Mouse (Mus musculus) liver, embryonic 14.5 days (tissue): Measurements from ENCODE around the gene Eri3. TPM values are rescaled to one million over a fixed set of nuclear protein-coding genes. Genes with fewer than 3 reads are reported as not detected.

Experiments
- ATAC-seq: fragments of 200-750 bp; cut with Nextera tagmentation; 2 replicates; pipeline ENCODE4 v1.8.0; 2017; ENCODE audit warnings: moderate number of reproducible peaks, mild to moderate bottlenecking, moderate library complexity; ENCODE audit not compliant: insufficient read depth
- DNase-seq, 3 experiments: peaks; one replicate each; pipeline ENCODE4 v3.0.0-alpha.2; 2012 to 2013; ENCODE audit warnings: low read depth in 3 of 3, low spot score in 3 of 3
- H3K27ac ChIP-seq: fragments of 300-500 bp; sonication (generic); 2 replicates; pipeline ENCODE4 v1.5.1; 2014; ENCODE audit warnings: moderate library complexity, mild to moderate bottlenecking, control low read depth, inconsistent platforms
- H3K27me3 ChIP-seq: fragments of 300-500 bp; sonication (generic); 2 replicates; pipeline ENCODE4 v1.6.1; 2014; ENCODE audit warnings: mild to moderate bottlenecking, low read length, moderate library complexity; ENCODE audit not compliant: control insufficient read depth, insufficient read depth
- H3K36me3 ChIP-seq: fragments of 300-500 bp; sonication (generic); replicated peaks from 2 replicates; pipeline ENCODE4 v1.6.1; 2014; ENCODE audit warnings: low read depth; ENCODE audit not compliant: control insufficient read depth, insufficient read depth
- H3K4me1 ChIP-seq, 2 experiments: fragments of 200-500 bp in 1 of 2; fragments of 300-500 bp in 1 of 2; sonication (generic) in 1 of 2; replicated peaks; 2 replicates each; pipeline ENCODE4 v1.6.1; 2012 to 2014; ENCODE audit warnings: antibody characterized with exemption in 1 of 2, inconsistent platforms in 1 of 2, low read length in 1 of 2; ENCODE audit not compliant: control insufficient read depth in 2 of 2, insufficient read depth in 2 of 2
- H3K4me2 ChIP-seq: fragments of 300-500 bp; sonication (generic); 2 replicates; pipeline ENCODE4 v1.6.1; 2014; ENCODE audit warnings: low read depth, mild to moderate bottlenecking, control low read depth, moderate library complexity
- H3K4me3 ChIP-seq, 2 experiments: fragments of 200-500 bp in 1 of 2; fragments of 300-500 bp in 1 of 2; sonication (generic) in 1 of 2; 2 replicates each; pipeline ENCODE4 v1.5.1; 2012 to 2014; ENCODE audit warnings: low read depth in 2 of 2, low read length in 2 of 2, mild to moderate bottlenecking in 2 of 2, control low read depth in 1 of 2, inconsistent platforms in 1 of 2, moderate library complexity in 1 of 2; ENCODE audit not compliant: insufficient read depth in 1 of 2
- H3K9ac ChIP-seq: fragments of 300-500 bp; sonication (generic); replicated peaks from 2 replicates; pipeline ENCODE4 v1.6.1; 2014; ENCODE audit warnings: mild to moderate bottlenecking, control low read depth, moderate library complexity
- H3K9me3 ChIP-seq: fragments of 300-500 bp; sonication (generic); 2 replicates; pipeline ENCODE4 v1.6.1; 2016; ENCODE audit warnings: low read length, mixed read lengths; ENCODE audit not compliant: control insufficient read depth
- CTCF ChIP-seq: IDR thresholded peaks from 2 replicates; pipeline ENCODE4 v1.5.1; 2016; ENCODE audit warnings: antibody characterized with exemption, low read depth, control low read depth
- EP300 ChIP-seq: IDR thresholded peaks from 2 replicates; pipeline ENCODE4 v1.6.1; 2016; ENCODE audit warnings: antibody characterized with exemption, low read depth
- WGBS: fragments of 180-500 bp; shearing (Covaris S2); extraction: QIAGEN DNeasy Blood & Tissue Kit; methylation state at CpG from one replicate; pipeline ENCODE4 v1.1.7; 2014; ENCODE audit not compliant: insufficient replicate concordance; 5-methylcytosine and 5-hydroxymethylcytosine counted together
- polyA plus RNA-seq, 2 experiments: library from polyadenylated mRNA; depleted of rRNA in 1 of 2; stranded (reverse) in 1 of 2; unstranded in 1 of 2; fragments of >200 nt; fragmentation: Nextera tagmentation in 1 of 2; extraction: Ambion mirVana in 1 of 2; gene quantifications; 2 replicates each; pipeline versions ENCODE4 v1.2.1 to v1.2.3; 2012 to 2014

Eri3 gene
- polyA plus RNA-seq, 2 experiments, result 20.1 to 29.8 TPM

- H3K9ac ChIP-seq, result no peak overlapping the region
- H3K4me2 ChIP-seq, result no peak overlapping the region
- DNase-seq (no peak), ATAC-seq (no peak)
- H3K4me1 ChIP-seq, result no peaks in the 10 kb centered on the region; a peak in 1 of 4 replicates
- no peak for TF ChIP-seq EP300
- TF ChIP-seq CTCF, result no peak
- no peaks in the 10 kb centered on the region for H3K27me3 ChIP-seq
- H3K4me3 ChIP-seq, result no peak overlapping the region
- H3K27ac ChIP-seq, result no peak overlapping the region
- H3K9me3 ChIP-seq, result no peaks in the 10 kb centered on the region
- no peaks in the 10 kb centered on the region for H3K36me3 ChIP-seq
- WGBS, result 60% methylated on average over 5 of the region's 5 CpGs
Measured at GRCm38 (mm10) chr4:117601338-117601776, 51.2 kb downstream of the Eri3 start.

GRCm38 (mm10) chr4:117605099-117605953 is 55.2 kb downstream of the Eri3 start:
- no peak for ATAC-seq
- H3K4me1 ChIP-seq, result peaks cover 5 to 10% of the 10 kb centered on the region in 2 experiments; a peak in 3 of 4 replicates
- no peak overlapping the region for H3K4me3 ChIP-seq
- no peaks in the 10 kb centered on the region for H3K9me3 ChIP-seq
- no peak overlapping the region for H3K9ac ChIP-seq
- 66% methylated on average over 16 of the region's 16 CpGs for WGBS
- no peaks in the 10 kb centered on the region for H3K27me3 ChIP-seq
- H3K36me3 ChIP-seq, result no peaks in the 10 kb centered on the region
- H3K4me2 ChIP-seq, result no peak overlapping the region
- no peak for DNase-seq
- TF ChIP-seq CTCF (no peak), EP300 (no peak)
- H3K27ac ChIP-seq, result no peak overlapping the region

- Histone ChIP-seq H3K9ac (no peak overlapping the region), H3K27ac (no peak overlapping the region), H3K4me1 (peaks cover 7 to 15% of the 10 kb centered on the region in 2 experiments; a peak in 3 of 4 replicates), H3K4me3 (no peak overlapping the region), H3K9me3 (no peaks in the 10 kb centered on the region), H3K27me3 (no peaks in the 10 kb centered on the region), H3K4me2 (no peak overlapping the region), H3K36me3 (no peaks in the 10 kb centered on the region)
- no peak for DNase-seq
- no peak for ATAC-seq
- TF ChIP-seq CTCF, result no peak
- TF ChIP-seq EP300, result no peak
- 62% methylated on average over 1 of the region's 1 CpGs for WGBS
Measured at GRCm38 (mm10) chr4:117605954-117606227, 55.7 kb downstream of the Eri3 start.

- Histone ChIP-seq H3K27ac (no peak overlapping the region), H3K27me3 (no peaks in the 10 kb centered on the region), H3K36me3 (no peaks in the 10 kb centered on the region), H3K4me3 (no peak overlapping the region), H3K9me3 (no peaks in the 10 kb centered on the region), H3K4me2 (no peak overlapping the region), H3K9ac (no peak overlapping the region), H3K4me1 (peaks cover 15 to 26% of the 10 kb centered on the region in 2 experiments; a peak in 3 of 4 replicates)
- DNase-seq (no peak), ATAC-seq (no peak)
- TF ChIP-seq EP300, result no peak
- TF ChIP-seq CTCF, result no peak
- 63% methylated on average over 5 of the region's 5 CpGs for WGBS
Measured at GRCm38 (mm10) chr4:117606831-117607610, 56.9 kb downstream of the Eri3 start.

- Histone ChIP-seq H3K9me3 (no peaks in the 10 kb centered on the region), H3K27ac (no peak overlapping the region), H3K27me3 (no peaks in the 10 kb centered on the region), H3K4me2 (no peak overlapping the region), H3K4me1 (peaks cover 15 to 33% of the 10 kb centered on the region in 2 experiments; a peak in 3 of 4 replicates), H3K9ac (no peak overlapping the region), H3K4me3 (no peak overlapping the region), H3K36me3 (no peaks in the 10 kb centered on the region)
- DNase-seq, result no peak
- no peak for ATAC-seq
- TF ChIP-seq EP300 (no peak), CTCF (no peak)
- 73% methylated on average over 9 of the region's 9 CpGs for WGBS
Measured at GRCm38 (mm10) chr4:117608265-117608664, 58.1 kb downstream of the Eri3 start.
